15 mouse cellular contexts compared by ENCODE assay signal in genomic region chr10:85473871-85474270, GRCm38 (mm10).
DNase-seq lines count a peak whose midpoint lies in the region; ATAC-seq lines count a peak whose summit lies in the region.
"Had no signal": no experiment of that assay in that cellular context is flagged by ENCODE, and none has a peak within 500 bp of the region (broad histone marks: within the 10 kb centered on the region; RNA-seq: fewer than 3 reads in every experiment).

No protein-coding gene starts in this region.

- H3K4me1 ChIP-seq in kidney, embryonic 14.5 days (ENCODE audit: control insufficient read depth, insufficient read depth, low read length), result 0 out of 2 replicates have a peak, but pooled peaks cover 6% of the 10 kb centered on the region
- peaks cover 21% of the 10 kb centered on the region; the same call in 1 of the 2 replicates for H3K4me1 ChIP-seq in neural tube, embryonic 15.5 days
- peaks cover 14% of the 10 kb centered on the region for H3K4me1 ChIP-seq in limb, embryonic 15.5 days
- H3K4me1 ChIP-seq: liver, embryonic 13.5 days had no signal

- H3K9ac ChIP-seq in kidney, embryonic 14.5 days (ENCODE audit: low read depth, low read length), result no peak overlapping the region
- H3K9ac ChIP-seq in neural tube, embryonic 15.5 days (replicated peaks), result no peak overlapping the region
- H3K9ac ChIP-seq in limb, embryonic 15.5 days, result no peak overlapping the region
- H3K9ac ChIP-seq: liver, embryonic 13.5 days had no signal

- no peak overlapping the region for H3K4me3 ChIP-seq in kidney, embryonic 14.5 days (ENCODE audit: low read length)
- H3K4me3 ChIP-seq in neural tube, embryonic 15.5 days (replicated peaks), result no peak overlapping the region
- no peak overlapping the region for H3K4me3 ChIP-seq in limb, embryonic 15.5 days
- H3K4me3 ChIP-seq: liver, embryonic 13.5 days had no signal

- WGBS in kidney, embryonic 14.5 days, result 71% methylated on average over 3 of the region's 3 CpGs
- WGBS in neural tube, embryonic 15.5 days, result 67% methylated on average over 3 of the region's 3 CpGs
- 40% methylated on average over 3 of the region's 3 CpGs for WGBS in limb, embryonic 15.5 days

- H3K4me2 ChIP-seq in kidney, embryonic 14.5 days (replicated peaks; ENCODE audit: low read depth, low read length), result no peak overlapping the region
- H3K4me2 ChIP-seq in neural tube, embryonic 15.5 days, result no peak overlapping the region
- H3K4me2 ChIP-seq in limb, embryonic 15.5 days, result no peak overlapping the region
- H3K4me2 ChIP-seq: liver, embryonic 13.5 days had no signal

- no peaks in the 10 kb centered on the region for H3K27me3 ChIP-seq in kidney, embryonic 14.5 days (ENCODE audit: control insufficient read depth, insufficient read depth, low read length)
- no peaks in the 10 kb centered on the region for H3K27me3 ChIP-seq in neural tube, embryonic 15.5 days (replicated peaks)
- no peaks in the 10 kb centered on the region for H3K27me3 ChIP-seq in limb, embryonic 15.5 days
- H3K27me3 ChIP-seq: liver, embryonic 13.5 days had no signal

- H3K9me3 ChIP-seq in kidney, embryonic 14.5 days (ENCODE audit: control insufficient read depth, low read length), result no peaks in the 10 kb centered on the region
- H3K9me3 ChIP-seq in neural tube, embryonic 15.5 days (replicated peaks), result no peaks in the 10 kb centered on the region
- H3K9me3 ChIP-seq in limb, embryonic 15.5 days, result no peaks in the 10 kb centered on the region
- H3K9me3 ChIP-seq: liver, embryonic 13.5 days had no signal

- peak; percentile 73 to 77 for DNase-seq in cerebellum, postnatal 10 days
- no peak for DNase-seq in cerebellum, postnatal 36 days
- DNase-seq in kidney, adult 9 months, result no peak
- DNase-seq in neural tube, embryonic 10.5 days (ENCODE audit: extremely low spot score, low spot score), result no peak
- no peak for DNase-seq in lung, postnatal 4 days
- DNase-seq: adrenal gland, adult 2 months; heart, adult 18-20 months; heart, postnatal 10 days; liver, embryonic 13.5 days; right cerebral cortex, adult 18-20 months had no signal

- H3K27ac ChIP-seq in kidney, embryonic 14.5 days (ENCODE audit: low read depth, low read length), result peak overlapping the region; percentile 24; the same call in 1 of the 2 replicates
- 0 out of 2 replicates have a peak overlapping the region, but pooled peaks have one; percentile 45 for H3K27ac ChIP-seq in neural tube, embryonic 15.5 days (replicated peaks)
- H3K27ac ChIP-seq in limb, embryonic 15.5 days, result peak overlapping the region; percentile 8; the same call in 1 of the 2 replicates
- H3K27ac ChIP-seq: liver, embryonic 13.5 days had no signal

- no peaks in the 10 kb centered on the region for H3K36me3 ChIP-seq in kidney, embryonic 14.5 days (ENCODE audit: control insufficient read depth, insufficient read depth, low read length)
- H3K36me3 ChIP-seq in neural tube, embryonic 15.5 days, result no peaks in the 10 kb centered on the region
- H3K36me3 ChIP-seq in limb, embryonic 15.5 days, result no peaks in the 10 kb centered on the region
- H3K36me3 ChIP-seq: liver, embryonic 13.5 days had no signal

- ATAC-seq in kidney, embryonic 14.5 days (ENCODE audit: low FRiP score, low TSS enrichment), result no peak
- 0 out of 2 replicates have a peak, but pooled peaks have one; percentile 25 for ATAC-seq in neural tube, embryonic 15.5 days (ENCODE audit: low FRiP score)
- no peak for ATAC-seq in limb, embryonic 15.5 days (ENCODE audit: insufficient number of reproducible peaks, low FRiP score, low TSS enrichment, low read depth)
- ATAC-seq: intestine, postnatal 0 days; lung, postnatal 0 days had no signal

Comparison
In these comparisons a context has a peak if more than half of its experiments do, and no peak if none do; other contexts are left out.
1. DNase-seq: peak in cerebellum, postnatal 10 days (2 of 2); none in cerebellum, postnatal 36 days (0 of 2), kidney, adult 9 months (single experiment), neural tube, embryonic 10.5 days (single experiment) and lung, postnatal 4 days (0 of 2).
2. Peak in every context shown above with its lines, with median percentiles within 50 percentile points of each other: H3K27ac ChIP-seq.